Mouse (Mus musculus): ENCODE measurements around the gene Aldh3b3.
"Not testable (repeated sequence)": the region's sequence is repeated elsewhere in the genome, so short reads cannot be mapped to it uniquely, and the experiment has no call there.

The Aldh3b3 gene

GRCm38 (mm10) chr19:3974608-3975007 lies 16.2 kb downstream of the Aldh3b3 start:
- not testable (repeated sequence) for DNase-seq (ENCODE audit: low spot score in 2 of 2)

GRCm38 (mm10) chr19:3975866-3976265 lies 17.4 kb downstream of the Aldh3b3 start:
- DNase-seq (ENCODE audit: low spot score in 2 of 2) = no peak

GRCm38 (mm10) chr19:3980309-3980708 lies 21.9 kb downstream of the Aldh3b3 start:
- peak in 1 of 2 experiments; percentile 74 for DNase-seq (ENCODE audit: low spot score in 2 of 2)

GRCm38 (mm10) chr19:3980917-3981316 lies 22.5 kb downstream of the Aldh3b3 start:
- no peak for DNase-seq (ENCODE audit: low spot score in 2 of 2)

DNA sequence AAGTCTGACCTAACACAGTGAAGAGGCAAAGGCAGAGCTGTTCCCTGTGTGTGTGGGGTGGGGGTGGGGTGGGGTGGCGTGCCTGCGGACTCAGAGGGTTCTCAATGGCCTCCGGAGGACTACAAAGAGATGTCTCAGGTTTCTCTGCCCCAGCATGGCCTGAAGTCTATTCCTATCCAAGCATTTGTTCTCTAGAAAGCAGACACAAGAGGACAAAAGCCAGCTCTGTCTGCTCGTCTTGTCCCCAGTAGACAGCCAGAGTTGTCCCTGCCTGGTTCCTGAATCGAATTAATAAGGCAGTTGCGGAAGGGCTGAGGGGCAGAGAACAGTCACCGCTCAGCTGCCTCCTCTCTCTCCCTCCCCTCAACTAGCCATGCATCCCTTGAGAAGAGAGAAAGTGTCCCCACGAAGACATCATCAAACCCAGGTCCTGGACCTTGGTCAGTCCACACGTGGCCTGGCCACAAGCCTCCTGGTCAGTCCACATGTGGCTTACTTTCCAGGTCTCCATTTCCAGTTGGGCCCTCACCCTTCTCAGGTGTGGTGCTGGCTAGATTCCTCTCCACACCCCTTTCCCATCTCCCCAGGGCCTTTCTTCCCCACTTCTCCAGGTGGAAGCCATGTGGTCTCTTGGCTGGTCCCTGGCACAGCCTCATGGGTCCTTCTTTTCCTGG lies 25.2 kb downstream of the Aldh3b3 start:
- DNase-seq (ENCODE audit: low spot score in 2 of 2) = no peak

DNA sequence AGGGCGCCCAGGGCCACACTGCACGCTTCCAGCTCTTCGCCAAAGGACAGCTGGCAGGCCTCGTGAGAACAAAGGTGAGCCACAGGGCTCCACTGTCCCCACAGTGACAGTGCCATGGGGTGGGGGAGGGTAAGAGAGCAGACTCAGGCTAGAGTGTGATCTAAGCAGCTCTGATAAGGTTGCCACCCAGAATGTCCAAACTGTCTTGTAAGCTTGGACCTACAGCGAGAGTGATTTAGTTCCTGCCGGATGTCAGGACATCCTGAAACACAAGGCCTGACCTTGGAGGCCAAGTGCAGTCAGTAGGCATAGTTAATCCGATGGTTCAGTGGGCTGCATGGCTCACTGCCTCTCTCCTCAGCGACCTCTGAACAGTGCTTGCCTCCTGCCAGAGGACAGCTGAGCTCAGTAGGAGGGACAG lies 26.8 kb downstream of the Aldh3b3 start:
- no peak for DNase-seq (ENCODE audit: low spot score in 2 of 2)

GRCm38 (mm10) chr19:3986334-3986733 lies 27.9 kb downstream of the Aldh3b3 start, which contains the start of gene Acy3:
TSS of gene Acy3 (plus strand) at chr19:3986570.
- DNase-seq (ENCODE audit: low spot score in 2 of 2) = peak in 1 of 2 experiments; percentile 34

- no peak for DNase-seq (ENCODE audit: low spot score in 2 of 2)
These were observed 29.6 kb downstream of the Aldh3b3 start for GRCm38 (mm10) chr19:3988066-3988465.

DNA sequence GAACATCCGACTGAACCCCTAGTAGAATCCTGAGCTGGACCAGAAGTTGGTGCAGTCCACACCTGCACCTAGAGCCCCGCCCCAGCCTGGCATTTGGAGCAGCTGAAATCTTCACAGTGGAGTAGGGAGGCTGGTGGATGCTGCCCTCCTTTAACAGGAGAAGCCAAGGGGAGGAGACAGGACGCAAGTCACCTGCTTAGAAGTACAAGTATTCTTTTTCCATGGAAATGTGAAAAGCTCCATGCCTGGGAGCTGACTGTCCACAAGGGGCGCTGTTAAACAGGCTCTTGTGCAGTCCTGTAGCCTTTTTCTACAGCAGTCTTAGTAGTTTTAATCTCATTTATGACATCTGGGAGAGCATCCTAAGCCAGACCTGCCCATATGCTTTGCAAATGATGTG lies 30.3 kb downstream of the Aldh3b3 start:
- DNase-seq (ENCODE audit: low spot score in 2 of 2) = no peak

GRCm38 (mm10) chr19:3990804-3991203 lies 32.4 kb downstream of the Aldh3b3 start:
- DNase-seq (ENCODE audit: low spot score in 2 of 2) = no peak

DNA sequence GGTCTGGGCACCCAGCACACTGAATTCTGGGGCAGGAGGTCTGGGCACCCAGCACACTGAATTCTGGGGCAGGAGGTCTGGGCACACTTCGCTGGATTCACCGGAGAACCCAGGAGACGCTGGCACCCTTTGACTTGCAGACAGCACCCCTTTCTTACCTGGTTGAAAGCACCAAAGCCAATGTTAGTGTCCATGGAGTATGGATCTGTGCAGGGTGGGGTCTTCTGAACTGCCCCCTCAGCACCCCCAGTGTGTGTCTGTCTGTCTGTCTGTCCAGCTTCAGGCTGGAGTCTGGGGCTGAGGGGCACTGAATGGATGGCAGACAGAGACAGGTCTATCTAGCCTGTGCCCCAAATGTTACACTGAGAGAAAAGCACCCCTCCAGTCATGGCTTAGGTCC lies 33.1 kb downstream of the Aldh3b3 start:
- DNase-seq (ENCODE audit: low spot score in 2 of 2) = no peak

DNA sequence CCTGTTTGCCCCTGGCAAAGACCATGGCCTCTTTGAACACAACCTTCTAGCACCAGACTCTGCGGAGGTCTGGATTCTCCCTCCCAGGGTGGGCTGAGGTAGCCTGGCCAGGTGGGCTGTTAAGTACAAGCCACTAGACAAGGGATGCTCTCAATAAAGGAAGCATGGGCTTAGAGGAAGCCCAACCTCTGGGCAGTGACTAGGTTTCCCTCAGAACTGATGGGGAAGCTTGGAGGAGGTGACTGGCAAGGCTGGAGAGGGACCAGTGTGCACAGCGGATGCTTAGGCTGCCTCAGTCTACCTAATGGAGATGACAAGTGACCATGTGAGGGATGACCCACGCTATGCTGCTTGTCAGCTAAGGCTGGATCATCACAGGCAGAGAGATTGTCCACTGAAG lies 33.5 kb downstream of the Aldh3b3 start:
- DNase-seq (ENCODE audit: low spot score in 2 of 2) = no peak

GRCm38 (mm10) chr19:3992416-3992815 lies 34.0 kb downstream of the Aldh3b3 start, which contains the start of gene Tbx10:
TSS of gene Tbx10 (plus strand) at chr19:3992752.
- no peak for DNase-seq (ENCODE audit: low spot score in 2 of 2)

GRCm38 (mm10) chr19:3994932-3995331 lies 36.5 kb downstream of the Aldh3b3 start:
- no peak for DNase-seq (ENCODE audit: low spot score in 2 of 2)

- DNase-seq (ENCODE audit: low spot score in 2 of 2) = no peak
These were observed 37.1 kb downstream of the Aldh3b3 start for GRCm38 (mm10) chr19:3995505-3995904.

DNA sequence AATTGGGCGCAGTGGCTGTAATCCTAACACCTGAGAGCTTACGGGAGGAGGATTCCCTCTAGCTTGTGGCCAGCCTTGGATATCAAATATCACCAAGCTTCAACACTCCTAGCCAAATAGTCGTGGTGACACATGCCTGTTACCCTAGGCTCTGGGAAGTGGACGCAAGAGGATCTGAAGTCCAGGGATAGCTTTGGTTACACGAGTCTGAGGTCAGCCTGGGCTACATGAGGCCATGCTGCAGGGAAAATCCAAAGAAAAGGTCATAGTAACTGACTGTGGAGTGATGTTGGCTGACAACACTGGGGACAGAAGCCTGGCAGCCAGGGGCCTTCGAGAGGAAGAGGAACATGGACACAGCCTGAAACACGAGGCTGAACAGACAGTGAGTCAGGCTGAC lies 37.7 kb downstream of the Aldh3b3 start:
- DNase-seq (ENCODE audit: low spot score in 2 of 2) = no peak

DNA sequence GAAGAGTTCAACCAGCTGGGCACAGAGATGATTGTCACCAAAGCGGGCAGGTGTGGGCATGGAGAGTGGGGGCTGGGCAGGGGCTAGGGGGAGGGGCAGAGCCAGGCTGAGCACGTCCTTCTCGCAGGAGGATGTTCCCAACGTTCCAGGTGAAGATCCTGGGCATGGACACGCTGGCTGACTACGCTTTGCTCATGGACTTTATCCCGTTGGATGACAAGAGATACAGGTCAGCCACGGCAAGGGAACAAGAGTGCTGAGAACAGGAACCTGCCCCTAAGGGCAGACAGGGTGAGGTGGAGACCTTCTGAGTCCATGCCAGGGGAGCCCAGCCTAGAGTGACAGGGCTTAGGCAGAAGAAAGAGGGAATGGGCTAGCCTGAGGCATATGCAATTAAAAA lies 38.3 kb downstream of the Aldh3b3 start:
- DNase-seq (ENCODE audit: low spot score in 2 of 2) = no peak

DNA sequence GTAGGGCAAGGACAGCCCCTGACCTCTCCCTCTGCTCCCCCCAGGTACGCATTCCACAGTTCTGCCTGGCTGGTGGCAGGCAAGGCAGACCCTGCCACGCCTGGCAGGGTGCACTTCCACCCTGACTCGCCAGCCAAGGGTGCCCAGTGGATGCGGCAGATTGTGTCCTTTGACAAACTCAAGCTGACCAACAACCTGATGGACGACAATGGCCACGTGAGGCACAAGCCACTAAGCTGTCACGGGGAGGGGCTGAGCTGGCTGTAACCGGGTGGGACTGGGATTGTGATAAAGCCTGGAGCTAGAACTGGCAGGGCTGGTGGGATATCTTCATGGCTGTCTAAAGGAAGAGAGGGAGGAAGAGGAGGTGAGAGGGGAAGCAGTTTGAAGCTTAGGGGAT lies 38.8 kb downstream of the Aldh3b3 start:
- DNase-seq (ENCODE audit: low spot score in 2 of 2) = no peak

DNA sequence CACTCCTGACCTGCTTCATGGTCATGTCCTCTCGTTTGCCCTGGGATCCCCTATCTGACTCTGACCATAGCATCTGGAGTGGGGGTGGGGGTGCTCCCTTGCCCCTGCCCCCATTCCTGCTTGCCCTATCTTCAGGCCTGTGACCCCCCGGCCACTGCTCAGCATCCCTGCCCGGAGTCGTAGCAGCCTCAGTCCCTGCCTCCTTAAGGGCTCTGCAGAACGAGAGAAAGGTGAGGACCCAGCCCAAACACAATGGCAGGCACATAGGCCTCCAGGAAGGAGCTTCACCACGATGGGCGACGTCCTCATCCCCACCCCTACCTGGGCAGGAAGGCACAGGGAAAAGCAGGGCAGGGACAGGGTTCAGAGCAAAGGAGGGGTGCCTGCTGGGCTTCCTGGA lies 39.9 kb downstream of the Aldh3b3 start:
- DNase-seq (ENCODE audit: low spot score in 2 of 2) = no peak

GRCm38 (mm10) chr19:3999121-3999730 lies 40.8 kb downstream of the Aldh3b3 start:
- no peak for DNase-seq (ENCODE audit: low spot score in 2 of 2)

GRCm38 (mm10) chr19:4000119-4000900 lies 41.9 kb downstream of the Aldh3b3 start, which contains the start of the genes Nudt8 and Gm49405:
TSS of gene Nudt8 (plus strand) at chr19:4000580.
TSS of gene Gm49405 (plus strand) at chr19:4000626.
- DNase-seq (ENCODE audit: low spot score in 2 of 2) = peak; percentile 93 to 95

GRCm38 (mm10) chr19:4000949-4001525 lies 42.6 kb downstream of the Aldh3b3 start:
- DNase-seq (ENCODE audit: low spot score in 2 of 2) = no peak
